In genomic region chr3:131662589-131663148, GRCm38 (mm10) we compare ENCODE assay signal across 23 mouse cellular contexts.
A peak's percentile ranks its signal among the peaks of the same experiment; 100 is the strongest.
DNase-seq lines count a peak whose midpoint lies in the region; ATAC-seq and TF ChIP-seq lines count a peak whose summit lies in the region.
"Had no signal": no experiment of that assay in that cellular context is flagged by ENCODE, and none has a peak within 500 bp of the region (broad histone marks: within the 10 kb centered on the region; RNA-seq: fewer than 3 reads in every experiment).

No protein-coding gene starts in this region.

- H3K9ac ChIP-seq in embryonic facial prominence, embryonic 11.5 days (replicated peaks; ENCODE audit: low read length), result no peak overlapping the region
- no peak overlapping the region for H3K9ac ChIP-seq in stomach, embryonic 16.5 days (ENCODE audit: low read length)
- H3K9ac ChIP-seq: embryonic facial prominence, embryonic 13.5 days; heart, embryonic 12.5 days; hindbrain, embryonic 12.5 days had no signal

- no peaks in the 10 kb centered on the region for H3K9me3 ChIP-seq in embryonic facial prominence, embryonic 11.5 days (replicated peaks; ENCODE audit: control insufficient read depth, low read length)
- no peaks in the 10 kb centered on the region for H3K9me3 ChIP-seq in stomach, embryonic 16.5 days (replicated peaks; ENCODE audit: control insufficient read depth, low read length)
- H3K9me3 ChIP-seq: embryonic facial prominence, embryonic 13.5 days; heart, embryonic 12.5 days; hindbrain, embryonic 12.5 days had no signal

- H3K27ac ChIP-seq in cortical plate, adult 2 months (ENCODE audit: insufficient read depth, low read length), result peak overlapping the region; percentile 59
- H3K27ac ChIP-seq in embryonic facial prominence, embryonic 11.5 days (replicated peaks; ENCODE audit: low read depth, low read length), result 0 out of 2 replicates have a peak overlapping the region, but pooled peaks have one; percentile 2
- no peak overlapping the region for H3K27ac ChIP-seq in stomach, embryonic 16.5 days (ENCODE audit: low read length)
- H3K27ac ChIP-seq: embryonic facial prominence, embryonic 13.5 days; hindbrain, embryonic 12.5 days; left cerebral cortex, adult 2 months had no signal

- 56% methylated on average over 5 of the region's 5 CpGs for WGBS in embryonic facial prominence, embryonic 11.5 days
- 69% methylated on average over 5 of the region's 5 CpGs for WGBS in stomach, embryonic 16.5 days

- H3K4me3 ChIP-seq in cortical plate, adult 2 months (ENCODE audit: insufficient read depth, low read length), result no peak overlapping the region
- H3K4me3 ChIP-seq in embryonic facial prominence, embryonic 11.5 days (ENCODE audit: low read depth, low read length), result no peak overlapping the region
- H3K4me3 ChIP-seq in stomach, embryonic 16.5 days (replicated peaks; ENCODE audit: low read length), result no peak overlapping the region
- H3K4me3 ChIP-seq: embryonic facial prominence, embryonic 13.5 days; heart, embryonic 12.5 days; hindbrain, embryonic 12.5 days; left cerebral cortex, adult 2 months had no signal

- H3K4me2 ChIP-seq in embryonic facial prominence, embryonic 11.5 days (ENCODE audit: low read depth, low read length), result no peak overlapping the region
- H3K4me2 ChIP-seq in stomach, embryonic 16.5 days (ENCODE audit: low read depth, low read length), result no peak overlapping the region
- H3K4me2 ChIP-seq: embryonic facial prominence, embryonic 13.5 days; heart, embryonic 12.5 days; hindbrain, embryonic 12.5 days; midbrain, embryonic 11.5 days had no signal

- no peak for ATAC-seq in embryonic facial prominence, embryonic 11.5 days (replicated peaks; ENCODE audit: insufficient number of reproducible peaks, low FRiP score, low TSS enrichment, low read depth)
- ATAC-seq in stomach, embryonic 16.5 days (ENCODE audit: insufficient read depth, low FRiP score), result peak; percentile 33; the same call in 1 of the 2 replicates
- ATAC-seq in CD4-positive, CD25-positive, alpha-beta regulatory T cell, adult 4 months, result no peak
- ATAC-seq: forebrain, embryonic 14.5 days; lung, postnatal 0 days had no signal

- no peaks in the 10 kb centered on the region for H3K27me3 ChIP-seq in embryonic facial prominence, embryonic 11.5 days (ENCODE audit: control insufficient read depth, insufficient read depth, low read length)
- no peaks in the 10 kb centered on the region for H3K27me3 ChIP-seq in stomach, embryonic 16.5 days (ENCODE audit: control insufficient read depth, insufficient read depth, low read length)
- H3K27me3 ChIP-seq: embryonic facial prominence, embryonic 13.5 days; heart, embryonic 12.5 days; hindbrain, embryonic 12.5 days had no signal

- TF ChIP-seq CTCF in cortical plate, adult 2 months (IDR thresholded peaks at IDR 0.05; ENCODE audit: extremely low read depth, insufficient read depth, low read length), result no peak

- no peak for TF ChIP-seq POLR2A in cortical plate, adult 2 months (IDR thresholded peaks at IDR 0.05; ENCODE audit: extremely low read depth, insufficient read depth, low read length)

- H3K36me3 ChIP-seq in embryonic facial prominence, embryonic 11.5 days (replicated peaks; ENCODE audit: control insufficient read depth, insufficient read depth, low read depth, low read length), result no peaks in the 10 kb centered on the region
- no peaks in the 10 kb centered on the region for H3K36me3 ChIP-seq in stomach, embryonic 16.5 days (ENCODE audit: control insufficient read depth, insufficient read depth, low read length)
- H3K36me3 ChIP-seq: embryonic facial prominence, embryonic 13.5 days; heart, embryonic 12.5 days; hindbrain, embryonic 12.5 days had no signal

- peak; percentile 15 for DNase-seq in layer of hippocampus, adult 11-12 months (ENCODE audit: low spot score)
- DNase-seq in layer of hippocampus, adult 18-20 months (ENCODE audit: low spot score in 2 of 2), result no peak
- DNase-seq in embryonic facial prominence, embryonic 11.5 days (ENCODE audit: low spot score), result no peak
- no peak for DNase-seq in ovary, adult 18-20 months (ENCODE audit: low spot score)
- DNase-seq: adrenal gland, postnatal 10 days; cerebellum, adult 8-10 months; cerebellum, postnatal 36 days; gastrocnemius, postnatal 14 days; heart, adult 11 months; heart, postnatal 14 days; kidney, adult 8-10 months; kidney, postnatal 10 days; right cerebral cortex, adult 18-20 months had no signal

- H3K4me1 ChIP-seq in cortical plate, adult 2 months (ENCODE audit: control insufficient read depth, insufficient read depth, low read length), result no peaks in the 10 kb centered on the region
- no peaks in the 10 kb centered on the region for H3K4me1 ChIP-seq in embryonic facial prominence, embryonic 11.5 days (ENCODE audit: control insufficient read depth, insufficient read depth, low read length)
- H3K4me1 ChIP-seq in stomach, embryonic 16.5 days (ENCODE audit: control insufficient read depth, insufficient read depth, low read length), result no peaks in the 10 kb centered on the region
- H3K4me1 ChIP-seq: heart, embryonic 12.5 days; hindbrain, embryonic 12.5 days had no signal
